Mouse (Mus musculus) lung, postnatal 0 days (tissue): ENCODE measurements around the gene Il1r1.

Experiments used
- CTCF ChIP-seq: IDR thresholded peaks from 2 replicates; pipeline ENCODE4 v1.5.1; 2016; ENCODE audit warnings: antibody characterized with exemption, mild to moderate bottlenecking
- EP300 ChIP-seq: IDR thresholded peaks from 2 replicates; pipeline ENCODE4 v1.6.1; 2016; ENCODE audit warnings: antibody characterized with exemption, mild to moderate bottlenecking, control low read depth

- TF ChIP-seq CTCF (no peak), EP300 (no peak)
Measured at GRCm38 (mm10) chr1:40329526-40329925, 104.6 kb downstream of the Il1r1 start.
